Mouse (Mus musculus): Measurements from ENCODE around the gene Iscu.

Iscu gene

DNA sequence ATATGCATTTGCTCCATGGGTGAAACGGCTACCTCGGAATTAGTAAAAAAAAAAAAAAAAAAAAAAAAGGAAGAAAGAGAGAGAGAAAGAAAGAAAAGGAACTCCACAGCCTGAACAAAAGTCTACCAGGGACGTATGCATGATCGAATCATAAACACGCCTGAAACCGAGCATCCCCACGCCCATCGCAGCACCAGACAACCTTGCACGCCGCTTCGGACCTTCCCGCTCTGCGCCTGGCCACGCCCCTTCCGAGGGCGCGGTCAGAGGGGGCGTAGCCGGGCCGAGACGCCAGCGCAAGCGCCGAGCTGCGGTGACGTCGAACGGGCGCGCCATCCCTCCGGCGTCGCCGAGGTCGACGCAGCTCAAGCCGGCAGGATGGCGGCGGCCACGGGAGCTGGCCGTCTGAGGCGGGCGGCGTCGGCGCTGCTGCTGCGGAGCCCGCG lies at the start of gene Iscu, which contains the start of gene Sart3:
TSS of gene Iscu (plus strand) at position 299 of the 446 bp plus-strand sequence.
TSS of gene Sart3 (minus strand) at position 61 of the 446 bp plus-strand sequence.
- DNase-seq = peak; percentile 95 to 96

DNA sequence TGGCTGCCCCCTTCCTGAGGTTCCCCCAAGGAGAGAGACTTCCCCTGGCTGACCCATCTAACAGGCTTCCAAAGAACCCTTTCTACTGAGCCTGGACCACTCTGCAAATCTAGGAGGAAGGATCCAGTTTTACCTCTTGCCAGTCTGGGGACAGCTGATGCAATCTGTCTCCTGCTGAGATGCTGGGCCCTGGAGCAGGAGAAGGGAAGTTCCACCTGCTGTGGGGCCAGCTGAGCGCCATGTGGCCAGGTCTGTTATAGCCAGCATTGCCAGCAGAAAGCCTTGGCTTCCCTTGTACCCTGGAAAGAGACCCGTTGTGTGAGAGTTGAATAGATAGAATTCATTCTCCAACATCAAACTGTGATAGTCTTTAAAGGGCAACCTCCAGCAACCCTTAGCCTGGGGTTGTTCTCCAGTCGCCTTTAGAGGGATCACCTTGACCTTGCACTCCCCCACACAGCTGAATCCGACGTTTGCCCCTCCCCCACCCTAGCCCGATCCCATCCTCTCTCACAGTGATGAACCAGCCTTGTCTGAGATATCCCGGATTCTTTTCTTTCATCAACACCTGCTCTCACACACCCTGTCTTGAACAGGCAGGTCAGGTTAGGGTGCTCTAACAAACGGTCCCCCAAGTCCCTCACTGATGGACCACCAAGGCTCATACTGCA lies 48.8 kb upstream of the Iscu start:
- no peak for DNase-seq

DNA sequence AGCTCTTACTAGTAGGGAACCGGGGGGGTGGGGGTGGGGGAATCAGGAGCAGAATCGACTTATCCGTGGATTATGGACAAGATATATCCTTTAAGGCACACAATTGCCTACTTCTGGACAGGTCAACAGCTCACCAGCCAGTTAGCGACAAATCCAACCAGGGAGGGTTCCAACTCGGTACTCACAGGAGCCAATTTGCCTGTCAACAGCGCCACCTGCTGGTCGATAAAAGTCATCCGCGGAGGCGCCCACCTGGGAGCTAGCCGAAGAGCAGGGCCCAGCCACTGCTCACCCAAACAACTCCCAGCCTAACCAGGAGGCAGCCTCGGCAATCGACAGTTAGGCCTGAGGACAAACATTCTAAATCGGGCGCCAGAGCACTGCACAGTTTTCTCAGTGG lies 48.1 kb upstream of the Iscu start, which contains the start of gene 1700069L16Rik:
TSS of gene 1700069L16Rik (minus strand) at position 327 of the 400 bp plus-strand sequence.
- DNase-seq = peak; percentile 67 to 69

- DNase-seq = no peak
Observed at GRCm38 (mm10) chr5:113725417-113725816, 47.1 kb upstream of the Iscu start.

DNA sequence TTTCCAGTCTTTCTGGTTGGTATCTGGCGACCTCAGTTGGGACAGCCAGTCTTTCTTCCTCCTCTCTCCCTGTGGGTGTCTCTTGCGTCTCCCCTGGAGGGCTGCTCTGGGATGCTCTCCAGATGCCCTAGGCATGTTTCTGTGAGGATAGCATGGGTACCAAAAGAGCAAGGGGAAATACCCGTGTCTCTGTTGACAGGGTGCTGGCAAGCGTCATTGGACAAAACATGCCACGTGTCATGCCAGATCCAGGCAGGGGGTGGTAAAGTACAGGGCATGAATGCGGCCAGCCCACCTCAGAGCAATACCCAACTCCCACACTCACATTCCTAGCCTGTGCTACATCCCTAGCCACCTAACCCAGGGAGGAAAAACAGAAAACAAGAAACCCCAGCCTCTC lies 45.9 kb upstream of the Iscu start:
- no peak for DNase-seq

DNA sequence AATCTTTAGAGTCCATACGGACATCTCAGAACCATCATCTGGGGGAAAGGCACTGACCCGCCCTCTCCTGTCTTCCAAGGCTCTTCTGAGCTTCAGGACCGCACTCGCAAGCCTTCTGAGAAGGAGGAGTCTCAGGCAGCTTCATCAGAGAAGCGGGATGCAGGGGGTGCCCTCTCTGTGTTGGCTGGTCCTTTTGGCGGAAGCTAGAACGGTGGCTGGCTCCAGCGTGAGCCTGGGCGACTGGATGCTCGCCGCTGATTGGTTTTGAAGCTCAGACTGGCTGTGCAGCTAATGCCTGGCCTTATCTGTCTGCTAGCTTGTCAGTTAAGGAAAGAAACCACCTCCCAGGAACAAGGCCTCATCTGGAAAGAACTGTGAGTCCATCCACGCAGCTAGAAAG lies 45.3 kb upstream of the Iscu start:
- DNase-seq = no peak

GRCm38 (mm10) chr5:113728011-113728410 lies 44.5 kb upstream of the Iscu start:
- DNase-seq = no peak

GRCm38 (mm10) chr5:113728691-113729090 lies 43.9 kb upstream of the Iscu start:
- DNase-seq = no peak

DNA sequence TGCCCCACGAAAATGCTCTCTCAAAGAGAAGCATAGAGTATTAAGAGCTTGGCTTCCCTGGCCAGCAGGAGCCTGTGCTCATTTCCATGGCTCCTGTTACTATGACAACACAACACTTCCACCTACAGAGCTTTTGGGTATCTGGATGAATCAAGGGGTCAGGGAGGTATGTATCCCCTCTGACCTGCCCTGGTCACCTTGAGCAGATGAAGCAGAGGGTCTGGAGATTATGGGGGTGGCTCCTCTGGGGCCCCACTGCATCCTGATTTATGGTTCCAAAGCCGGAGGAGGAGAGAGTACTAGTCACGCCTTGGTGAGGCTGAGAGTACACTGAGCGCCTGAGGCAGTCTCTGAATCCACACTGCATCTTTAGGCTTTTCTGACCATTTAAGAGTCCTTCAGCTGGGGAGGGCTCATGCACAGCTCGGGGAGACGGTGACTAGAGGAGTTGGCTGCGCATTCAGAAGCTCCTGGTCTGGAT lies 41.9 kb upstream of the Iscu start:
- DNase-seq = no peak

DNA sequence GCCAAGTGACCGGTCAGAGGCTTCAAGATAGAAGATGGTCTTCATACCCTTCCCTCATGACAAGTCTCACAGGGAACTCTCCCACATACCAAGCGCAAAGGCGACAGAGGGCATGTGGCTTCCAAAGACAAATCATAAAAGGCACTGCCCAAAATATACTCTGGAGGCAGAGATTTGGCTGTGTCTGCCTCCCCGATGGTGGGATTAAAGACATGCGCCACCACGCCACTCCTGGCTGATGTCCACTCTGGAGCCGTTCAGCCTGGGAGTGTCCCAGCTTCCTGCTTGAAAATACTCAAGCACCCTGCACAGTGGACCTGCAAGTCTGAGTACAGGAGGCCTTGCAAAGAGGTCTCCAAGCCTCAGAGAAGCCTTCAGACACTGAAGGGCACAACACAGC lies 41.4 kb upstream of the Iscu start:
- DNase-seq = no peak

DNA sequence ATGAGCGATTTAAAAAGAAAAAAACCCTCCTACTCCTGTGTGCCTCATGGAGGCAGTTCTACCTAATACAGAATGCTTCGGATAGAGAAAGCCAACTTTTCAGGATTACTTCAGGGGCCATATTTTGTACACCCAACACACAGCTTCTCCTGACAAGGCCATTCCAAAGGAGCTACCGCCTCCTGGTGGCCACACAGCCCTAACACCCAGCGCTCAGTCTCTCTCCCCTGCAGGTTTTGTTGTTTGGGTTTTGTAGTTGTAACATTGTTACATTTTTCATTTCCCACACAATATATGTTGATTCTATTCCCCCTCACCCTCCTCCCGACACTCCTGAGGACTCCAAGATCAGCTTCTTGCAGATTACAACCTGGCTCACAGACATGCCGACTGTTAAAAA lies 40.4 kb upstream of the Iscu start:
- peak; percentile 29 to 45 for DNase-seq

DNA sequence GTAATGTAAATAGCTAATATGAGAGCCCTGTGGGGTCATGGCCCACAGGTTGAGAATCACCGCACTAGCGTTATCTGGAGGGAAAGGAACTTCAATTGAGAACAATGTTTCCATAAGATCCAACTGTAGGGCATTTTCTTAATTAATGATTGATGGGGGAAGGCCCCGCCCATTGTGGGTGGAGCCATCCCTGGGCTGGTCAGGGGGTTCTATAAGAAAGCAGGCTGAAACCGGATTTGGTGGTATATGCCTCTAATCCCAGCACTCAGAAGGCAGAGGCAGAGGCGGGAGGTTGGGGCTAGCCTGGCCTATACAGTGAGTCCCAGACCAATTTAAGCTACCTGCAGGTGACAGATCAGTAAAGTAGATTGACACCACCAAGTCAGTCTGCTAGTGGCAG lies 38.2 kb upstream of the Iscu start:
- no peak for DNase-seq

- DNase-seq = no peak
Observed at GRCm38 (mm10) chr5:113735023-113735344, 37.6 kb upstream of the Iscu start.

DNA sequence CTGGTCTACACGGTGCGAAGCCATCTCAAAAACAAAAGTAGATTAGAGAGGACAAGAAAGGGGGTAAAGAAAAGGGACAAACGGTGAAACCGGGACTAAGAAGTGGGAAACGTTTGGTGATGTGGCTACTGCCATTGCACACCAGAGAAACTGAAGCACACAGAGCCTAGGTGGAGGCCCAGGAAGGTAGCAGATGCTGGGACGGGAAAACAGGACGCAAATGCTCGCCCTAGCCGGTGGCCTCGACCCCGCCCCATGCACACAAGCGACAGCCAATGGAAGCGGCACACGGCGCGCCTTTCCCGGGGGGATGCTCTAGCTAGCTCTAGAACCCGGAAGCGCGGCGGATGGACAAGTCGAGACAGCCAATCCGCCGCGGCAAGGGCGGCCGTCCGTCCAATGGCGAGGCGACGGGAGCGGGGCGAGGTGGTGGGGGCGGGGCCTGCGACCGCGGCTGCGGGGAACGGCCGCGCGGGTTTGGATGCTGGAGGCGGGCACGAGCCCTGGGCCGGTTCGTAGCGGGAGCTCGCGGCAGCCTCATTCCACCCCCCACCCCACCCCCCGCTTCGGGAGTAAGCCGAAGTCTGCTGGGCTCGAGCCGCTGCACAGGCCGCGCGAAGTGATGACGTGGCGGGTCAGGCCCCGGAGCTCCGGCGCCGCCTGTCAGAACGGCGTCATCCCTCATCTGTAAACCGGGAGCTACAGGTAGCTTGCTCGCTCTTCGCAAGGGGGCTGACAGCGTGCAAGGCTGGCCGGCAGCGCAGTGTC lies 37.0 kb upstream of the Iscu start, which contains the start of gene Ficd:
TSS of gene Ficd (plus strand) at position 459 of the 768 bp plus-strand sequence.
- peak; percentile 89 to 94 for DNase-seq

DNA sequence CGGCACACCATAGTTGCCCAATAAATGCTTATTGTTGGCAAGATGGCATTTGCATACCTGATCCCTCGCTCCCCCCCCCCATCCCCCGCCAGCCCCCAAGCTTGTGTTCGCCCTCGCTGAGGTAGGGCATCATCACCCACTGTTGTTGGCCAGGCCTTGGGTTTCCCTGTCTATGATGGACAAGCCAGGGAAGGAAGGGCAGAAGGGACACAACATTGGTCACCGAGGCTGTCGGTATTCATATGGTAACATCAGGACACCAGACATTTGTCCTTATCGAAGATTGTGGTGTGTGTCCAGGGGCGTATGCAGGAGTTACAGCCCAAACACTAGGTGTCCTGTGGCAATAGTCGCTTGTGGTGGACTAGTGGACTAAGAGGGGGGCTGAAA lies 36.4 kb upstream of the Iscu start:
- no peak for DNase-seq

- DNase-seq = peak in 1 of 2 experiments; percentile 32
Observed at GRCm38 (mm10) chr5:113736522-113737164, 35.9 kb upstream of the Iscu start.

DNA sequence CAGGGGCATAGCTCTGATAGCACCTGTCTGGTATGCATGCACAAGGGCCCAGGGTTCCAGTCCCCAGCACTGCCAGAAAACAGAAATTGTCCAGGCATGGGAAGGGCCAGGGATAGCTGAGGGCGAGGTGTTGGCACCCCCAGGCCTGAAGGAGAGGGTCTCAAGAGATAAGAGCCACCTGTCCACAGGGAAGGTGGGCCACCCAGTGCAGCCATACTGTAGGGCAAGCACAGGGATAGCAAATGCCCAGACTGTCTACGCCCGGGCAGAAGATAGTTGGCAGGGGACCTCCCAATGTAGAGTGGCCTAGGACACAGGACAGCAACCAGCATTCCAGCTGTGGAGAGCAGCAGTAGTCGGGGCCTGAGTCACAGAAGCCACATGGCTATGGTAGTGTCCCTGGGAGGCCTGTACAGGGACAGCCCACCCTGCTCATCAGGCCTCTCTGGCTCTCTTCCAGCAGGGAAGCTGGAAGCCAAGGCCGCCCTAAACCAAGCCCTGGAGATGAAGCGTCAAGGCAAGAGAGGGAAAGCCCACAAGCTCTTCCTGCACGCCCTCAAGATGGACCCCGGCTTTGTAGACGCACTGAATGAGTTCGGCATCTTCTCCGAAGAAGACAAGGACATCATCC lies 34.8 kb upstream of the Iscu start:
- DNase-seq = no peak

DNA sequence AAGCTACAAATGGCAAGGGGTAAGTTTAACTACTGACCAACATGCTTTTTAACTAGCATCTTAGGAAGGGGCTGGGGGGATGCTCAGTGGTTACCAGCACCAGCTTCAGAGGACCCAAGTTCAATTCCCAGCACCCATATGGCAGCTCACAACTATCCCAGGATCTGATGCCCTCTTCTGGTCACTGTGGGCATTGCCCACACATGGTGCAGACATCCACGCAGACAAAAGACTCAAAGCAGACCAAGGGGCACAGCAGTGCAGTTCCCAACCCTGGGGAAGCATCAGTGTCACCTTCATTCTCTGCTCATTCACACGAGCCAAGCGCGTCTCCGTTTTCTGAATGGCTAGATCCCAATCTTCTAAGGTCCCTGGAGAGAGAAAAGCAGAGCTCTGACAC lies 24.9 kb upstream of the Iscu start:
- DNase-seq = no peak

GRCm38 (mm10) chr5:113748556-113749331 lies 23.8 kb upstream of the Iscu start:
- DNase-seq = no peak

GRCm38 (mm10) chr5:113751521-113752157 lies 20.9 kb upstream of the Iscu start:
- no peak for DNase-seq

GRCm38 (mm10) chr5:113755347-113756030 lies 17.1 kb upstream of the Iscu start:
- no peak for DNase-seq

Measured in thymus, postnatal 36 days (tissue).